Mouse (Mus musculus) liver, adult 2 months (tissue): ENCODE results near the gene Nr3c2. TPM values are rescaled to one million over a fixed set of nuclear protein-coding genes. Genes with fewer than 3 reads are reported as not detected.
A peak's percentile ranks its signal among the peaks of the same experiment; 100 is the strongest.

Experiments
- DNase-seq: peaks from one replicate; pipeline ENCODE4 v3.0.0-alpha.2; 2011; ENCODE audit warnings: low read depth, low spot score; ENCODE audit errors: extremely low read depth
- H3K27ac ChIP-seq: fragments of 200-500 bp; replicated peaks from 2 replicates; pipeline ENCODE4 v1.5.1; 2012; ENCODE audit warnings: low read depth, mild to moderate bottlenecking, control low read depth, inconsistent platforms, low read length; ENCODE audit not compliant: insufficient read depth
- H3K27me3 ChIP-seq: fragments of 200-500 bp; 2 replicates; pipeline ENCODE4 v1.6.1; 2012; ENCODE audit warnings: mild to moderate bottlenecking, moderate library complexity, low read length, inconsistent platforms; ENCODE audit not compliant: control insufficient read depth, insufficient read depth
- H3K36me3 ChIP-seq: fragments of 200-500 bp; 2 replicates; pipeline ENCODE4 v1.6.1; 2012; ENCODE audit warnings: low read length, inconsistent platforms; ENCODE audit not compliant: control insufficient read depth, insufficient read depth
- H3K4me1 ChIP-seq: fragments of 200-500 bp; 2 replicates; pipeline ENCODE4 v1.6.1; 2011; ENCODE audit warnings: low read length; ENCODE audit not compliant: control insufficient read depth, insufficient read depth
- H3K4me3 ChIP-seq: fragments of 200-500 bp; 2 replicates; pipeline ENCODE4 v1.5.1; 2011; ENCODE audit warnings: low read depth, mild to moderate bottlenecking, control low read depth, low read length, moderate library complexity; ENCODE audit not compliant: insufficient read depth
- H3K79me2 ChIP-seq: fragments of 200-500 bp; 2 replicates; pipeline ENCODE4 v1.6.1; 2012; ENCODE audit warnings: inconsistent platforms, mild to moderate bottlenecking, low read length, moderate library complexity; ENCODE audit not compliant: control insufficient read depth, insufficient read depth
- H3K9ac ChIP-seq: fragments of 200-500 bp; 2 replicates; pipeline ENCODE4 v1.6.1; 2012; ENCODE audit warnings: low read depth, mild to moderate bottlenecking, control low read depth, inconsistent platforms, low read length
- CTCF ChIP-seq: fragments of 200-500 bp; IDR thresholded peaks from 2 replicates; pipeline ENCODE4 v1.5.1; 2011; ENCODE audit warnings: low read depth, low read length, control low read depth
- POLR2A ChIP-seq: fragments of 200-500 bp; IDR thresholded peaks from 2 replicates; pipeline ENCODE4 v1.6.1; 2011; ENCODE audit warnings: low read length, control low read depth; ENCODE audit not compliant: insufficient read depth; ENCODE audit errors: extremely low read depth
- WGBS: fragments of 180-500 bp; shearing (Covaris S2); methylation state at CpG from one replicate; pipeline ENCODE4 v1.1.7; 2018; 5-methylcytosine and 5-hydroxymethylcytosine counted together
- polyA plus RNA-seq: library from polyadenylated mRNA; depleted of rRNA; stranded (reverse); fragments of >200 nt; gene quantifications from 2 replicates; pipeline ENCODE4 v1.2.3, GENCODE M21; 2012
- total RNA-seq: library from RNA; depleted of rRNA; stranded (reverse); fragments of >200 nt; gene quantifications from 2 replicates; pipeline ENCODE4 v1.2.3, GENCODE M21; 2014

Nr3c2 gene
- total and polyA plus RNA-seq, 2 experiments = 4.7 to 14.8 TPM

DNA sequence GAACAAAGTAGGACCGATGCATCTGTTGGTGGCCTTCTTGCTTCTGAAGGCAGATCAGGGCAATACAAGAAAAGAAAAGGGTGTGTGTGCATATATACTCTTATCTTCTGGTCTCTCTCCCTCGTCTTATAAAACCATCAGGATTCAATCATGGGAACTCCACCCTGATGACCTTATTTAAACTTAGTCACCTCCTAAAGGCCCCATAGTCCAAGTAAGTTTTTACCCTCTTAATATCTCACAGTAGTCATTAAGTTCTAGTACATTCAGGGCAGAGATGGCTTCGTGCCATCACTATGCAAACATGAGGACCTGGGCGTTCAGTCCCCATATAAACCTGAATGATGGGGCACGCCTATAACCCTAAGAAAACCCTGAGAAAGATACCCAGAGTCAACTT, 29.6 kb downstream of the Nr3c2 start:
- no peaks in the 10 kb centered on the region for H3K27me3 ChIP-seq
- no peak overlapping the region for H3K4me3 ChIP-seq
- peaks cover 3% of the 10 kb centered on the region; the same call in 1 of the 2 replicates for H3K4me1 ChIP-seq
- TF ChIP-seq POLR2A (no peak), CTCF (no peak)
- DNase-seq = no peak
- 53% methylated on average over 5 of the region's 5 CpGs for WGBS
- H3K79me2 ChIP-seq = peaks cover 9% of the 10 kb centered on the region; the same call in 1 of the 2 replicates
- H3K27ac ChIP-seq = no peak overlapping the region
- no peak overlapping the region for H3K9ac ChIP-seq
- no peaks in the 10 kb centered on the region for H3K36me3 ChIP-seq

DNA sequence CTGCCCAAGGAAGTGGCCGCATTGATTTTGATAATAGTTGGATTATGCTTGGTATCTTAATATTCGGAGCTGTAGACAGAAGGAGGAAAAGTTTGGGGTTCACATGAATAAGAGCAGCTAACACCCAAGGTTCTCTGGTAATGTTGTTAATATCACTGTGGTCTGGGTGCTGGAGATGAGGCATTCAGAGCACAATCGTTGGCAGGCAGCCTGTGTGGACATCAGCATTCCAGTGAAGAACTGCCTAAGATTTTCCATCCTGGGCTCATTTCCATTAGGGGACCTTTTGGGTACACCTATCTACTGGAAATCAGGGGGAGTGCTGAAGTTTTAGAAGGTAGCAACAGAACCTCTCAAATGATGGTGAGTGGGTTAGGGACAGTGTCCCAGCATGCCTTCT, 65.8 kb downstream of the Nr3c2 start:
- no peaks in the 10 kb centered on the region for H3K36me3 ChIP-seq
- TF ChIP-seq CTCF = no peak
- no peak for TF ChIP-seq POLR2A
- H3K79me2 ChIP-seq = peaks cover 8% of the 10 kb centered on the region; the same call in 1 of the 2 replicates
- 86% methylated on average over 3 of the region's 3 CpGs for WGBS
- 0 out of 2 replicates have a peak, but pooled peaks cover 3% of the 10 kb centered on the region for H3K4me1 ChIP-seq
- H3K27me3 ChIP-seq = no peaks in the 10 kb centered on the region
- H3K9ac ChIP-seq = no peak overlapping the region
- no peak overlapping the region for H3K27ac ChIP-seq
- no peak for DNase-seq
- no peak overlapping the region for H3K4me3 ChIP-seq

DNA sequence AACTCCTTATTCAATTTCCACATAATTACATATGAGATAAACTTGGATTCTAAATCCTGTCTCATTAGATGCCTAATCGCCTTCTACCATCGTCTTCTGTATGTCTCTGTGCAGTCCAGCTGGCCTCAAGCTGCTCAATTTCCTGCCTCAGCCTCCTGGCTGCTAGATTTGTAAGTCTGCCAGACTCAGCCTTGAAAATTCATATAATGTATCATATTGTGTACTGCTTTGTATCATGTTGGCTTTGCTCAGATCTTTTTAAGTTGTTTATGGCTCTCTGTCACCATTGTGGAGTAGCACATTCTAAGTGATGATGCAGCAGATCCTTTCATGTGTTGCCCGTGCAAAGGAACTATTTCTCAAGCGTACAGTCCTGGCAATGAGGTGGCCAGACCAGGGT, 71.9 kb downstream of the Nr3c2 start:
- Histone ChIP-seq H3K4me3 (no peak overlapping the region), H3K27ac (no peak overlapping the region), H3K4me1 (peaks cover 7% of the 10 kb centered on the region; the same call in 1 of the 2 replicates), H3K79me2 (peaks cover 18% of the 10 kb centered on the region; the same call in 1 of the 2 replicates), H3K9ac (no peak overlapping the region), H3K36me3 (no peaks in the 10 kb centered on the region), H3K27me3 (no peaks in the 10 kb centered on the region)
- TF ChIP-seq POLR2A (no peak), CTCF (no peak)
- peak; percentile 9 for DNase-seq
- WGBS = 84% methylated on average over 4 of the region's 4 CpGs

DNA sequence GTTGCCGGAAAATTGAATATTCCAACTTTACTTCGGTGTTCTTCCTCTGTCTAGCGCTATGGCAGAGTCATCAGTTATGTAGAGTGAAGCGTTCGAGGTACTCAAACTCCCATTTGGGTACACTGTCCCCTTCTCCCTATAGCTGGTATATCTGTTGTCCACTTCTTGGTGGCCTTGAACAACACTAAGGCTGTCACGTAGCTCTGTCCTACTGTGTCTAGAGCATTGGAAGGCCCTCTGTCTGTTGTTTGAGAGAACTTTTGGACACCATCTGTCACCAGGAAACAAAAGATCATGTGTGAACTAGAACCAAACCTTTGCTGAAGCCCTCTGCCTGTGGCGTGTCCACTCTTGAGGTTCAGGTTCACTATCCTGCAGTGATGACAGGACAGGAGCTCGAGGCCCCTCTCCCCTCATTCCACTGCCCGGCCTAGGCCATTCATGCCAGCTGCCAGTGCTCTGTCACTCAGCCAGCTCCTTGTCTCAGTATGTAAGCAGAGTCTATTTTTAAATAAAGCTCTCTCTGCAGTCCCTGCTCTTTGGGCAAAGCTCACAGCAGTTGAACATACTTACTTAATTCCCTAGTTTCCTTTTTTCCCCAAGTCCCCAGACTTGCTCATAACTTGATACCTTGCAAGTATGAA, 72.6 kb downstream of the Nr3c2 start:
- peaks cover 18% of the 10 kb centered on the region; the same call in 1 of the 2 replicates for H3K79me2 ChIP-seq
- peaks cover 7% of the 10 kb centered on the region; the same call in 1 of the 2 replicates for H3K4me1 ChIP-seq
- H3K27me3 ChIP-seq = no peaks in the 10 kb centered on the region
- no peak overlapping the region for H3K27ac ChIP-seq
- DNase-seq = peak; percentile 22
- TF ChIP-seq CTCF = no peak
- H3K36me3 ChIP-seq = no peaks in the 10 kb centered on the region
- no peak overlapping the region for H3K9ac ChIP-seq
- 78% methylated on average over 9 of the region's 9 CpGs for WGBS
- no peak overlapping the region for H3K4me3 ChIP-seq

DNA sequence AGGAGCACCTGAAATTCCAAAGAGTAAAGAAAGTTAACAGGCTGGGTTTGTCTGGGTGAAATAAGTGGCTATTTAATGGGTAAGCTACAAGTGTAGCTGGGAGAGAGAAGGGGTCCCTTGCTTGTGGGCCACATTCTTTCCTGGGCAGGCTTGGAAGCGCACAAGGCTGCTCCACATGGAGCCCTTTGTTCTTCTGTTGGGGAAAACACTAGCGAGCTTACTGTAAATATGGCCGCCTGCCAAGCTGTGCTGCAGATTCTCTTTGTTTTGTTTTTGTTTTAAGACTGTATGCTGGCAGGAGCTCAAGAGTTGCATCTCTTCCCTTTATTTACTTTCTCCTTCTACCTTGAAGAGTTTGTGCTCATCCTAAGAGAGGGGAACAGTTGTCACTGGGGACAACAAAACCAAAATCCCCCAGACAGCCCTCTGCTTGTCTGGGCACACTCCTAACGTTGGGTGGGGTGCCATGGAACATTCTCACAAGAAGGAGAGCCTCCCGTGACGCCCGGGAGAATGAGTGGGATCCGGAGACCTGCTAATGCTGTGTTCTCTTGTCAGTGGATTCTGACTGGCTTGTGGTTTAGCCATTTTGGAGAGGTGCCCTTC, 73.8 kb downstream of the Nr3c2 start:
- no peak overlapping the region for H3K27ac ChIP-seq
- no peaks in the 10 kb centered on the region for H3K36me3 ChIP-seq
- H3K9ac ChIP-seq = no peak overlapping the region
- H3K4me1 ChIP-seq = peaks cover 7% of the 10 kb centered on the region; the same call in 1 of the 2 replicates
- H3K79me2 ChIP-seq = peaks cover 21% of the 10 kb centered on the region; the same call in 1 of the 2 replicates
- DNase-seq = no peak
- WGBS = 75% methylated on average over 8 of the region's 8 CpGs
- no peaks in the 10 kb centered on the region for H3K27me3 ChIP-seq
- H3K4me3 ChIP-seq = no peak overlapping the region
- no peak for TF ChIP-seq CTCF
- no peak for TF ChIP-seq POLR2A

DNA sequence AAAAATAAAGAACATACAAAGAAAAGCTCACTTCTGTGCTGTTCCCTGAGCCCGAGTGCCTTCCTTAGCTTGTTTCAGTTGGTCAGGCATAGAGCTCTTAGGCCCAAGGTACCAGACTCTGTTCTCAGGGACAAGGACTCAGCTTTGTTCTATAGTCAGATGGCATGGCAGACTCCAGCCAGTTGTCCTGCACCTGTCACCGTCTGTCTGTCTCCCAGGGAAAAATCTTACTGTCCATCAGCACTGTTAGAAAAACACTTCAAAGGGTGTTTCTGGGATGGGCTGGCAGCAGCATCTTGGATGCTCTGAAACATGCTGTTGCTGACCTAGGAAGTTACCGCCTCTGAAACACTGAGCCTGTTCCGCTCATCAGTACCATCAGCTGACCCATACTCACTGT, 78.7 kb downstream of the Nr3c2 start:
- Histone ChIP-seq H3K36me3 (no peaks in the 10 kb centered on the region), H3K4me3 (no peak overlapping the region), H3K27ac (no peak overlapping the region), H3K79me2 (peaks cover 20% of the 10 kb centered on the region; the same call in 1 of the 2 replicates), H3K4me1 (no peaks in the 10 kb centered on the region), H3K27me3 (no peaks in the 10 kb centered on the region), H3K9ac (no peak overlapping the region)
- DNase-seq = no peak
- 95% methylated on average over 4 of the region's 4 CpGs for WGBS
- no peak for TF ChIP-seq CTCF
- no peak for TF ChIP-seq POLR2A
